Mouse (Mus musculus) heart, postnatal 4 days (tissue): Measurements from ENCODE around the gene Chrna3. TPM values are rescaled to one million over a fixed set of nuclear protein-coding genes. Genes with fewer than 3 reads are reported as not detected.

ENCODE experiments used
- DNase-seq: peaks from one replicate; pipeline ENCODE4 v3.0.0; 2021
- total RNA-seq, 2 experiments: library from RNA; stranded (reverse); gene quantifications; 2 replicates each; pipeline ENCODE4 v1.2.3; 2021

Gene Chrna3
- total RNA-seq, 2 experiments from 2014 or later: 0.07 to 0.12 TPM

DNA sequence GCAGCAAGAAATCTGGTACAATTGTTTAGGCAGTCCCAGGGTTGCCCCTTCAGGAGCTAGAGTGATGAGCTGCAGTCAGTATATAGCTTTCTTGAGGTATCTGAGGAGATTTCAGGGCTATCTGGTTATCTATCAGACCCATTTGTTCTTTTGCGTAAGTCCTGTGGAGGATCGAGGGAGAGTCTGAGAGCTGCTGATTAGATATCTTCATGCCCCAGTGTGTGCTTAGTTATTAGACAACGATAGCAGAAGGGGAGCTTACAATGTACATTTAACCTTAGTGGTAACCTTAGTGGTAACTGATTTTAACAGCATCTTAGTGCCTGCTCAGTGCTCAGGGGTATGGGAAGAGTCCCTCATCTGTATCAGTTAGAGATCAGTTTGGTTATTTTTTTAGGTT, 30.7 kb downstream of the Chrna3 start:
- DNase-seq: no peak

DNA sequence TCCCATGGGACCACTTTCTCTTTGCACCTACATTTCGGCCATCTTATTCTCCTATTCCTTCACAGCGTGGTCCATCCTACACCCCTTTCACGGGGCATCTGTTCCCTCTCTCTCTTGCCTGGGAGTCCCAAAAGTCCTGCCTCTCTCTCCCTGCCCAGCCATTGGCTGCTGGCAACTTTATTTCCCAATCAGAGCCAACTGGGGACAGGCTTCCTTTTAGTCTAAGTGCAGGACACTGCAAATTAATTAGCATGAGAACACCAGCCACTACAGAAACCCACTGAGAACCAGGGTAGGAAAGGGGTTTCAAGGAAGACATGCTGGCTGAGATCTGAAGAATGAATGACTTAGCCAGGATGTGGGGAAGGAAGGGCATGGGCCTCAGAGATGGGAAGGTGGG, 32.0 kb downstream of the Chrna3 start:
- no peak for DNase-seq

DNA sequence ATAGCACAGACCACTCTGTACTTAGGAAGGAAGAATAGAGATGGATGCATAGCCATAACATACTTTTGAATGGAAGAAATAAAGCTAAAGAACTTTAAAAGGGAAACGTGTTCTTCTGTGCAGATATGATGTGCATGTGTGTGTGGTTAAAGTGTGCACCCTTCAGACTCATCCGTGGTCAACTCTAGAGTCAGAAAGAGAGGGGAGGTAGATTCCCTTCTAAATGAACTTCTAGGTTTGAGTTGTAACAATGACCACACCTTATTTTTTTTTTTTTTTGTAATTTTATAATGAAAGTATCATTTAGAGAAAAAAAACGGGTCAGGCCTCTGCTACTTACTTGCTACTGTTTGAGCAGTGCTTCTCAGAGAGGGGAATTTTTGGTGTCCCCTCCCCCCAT, 36.0 kb downstream of the Chrna3 start:
- no peak for DNase-seq

DNA sequence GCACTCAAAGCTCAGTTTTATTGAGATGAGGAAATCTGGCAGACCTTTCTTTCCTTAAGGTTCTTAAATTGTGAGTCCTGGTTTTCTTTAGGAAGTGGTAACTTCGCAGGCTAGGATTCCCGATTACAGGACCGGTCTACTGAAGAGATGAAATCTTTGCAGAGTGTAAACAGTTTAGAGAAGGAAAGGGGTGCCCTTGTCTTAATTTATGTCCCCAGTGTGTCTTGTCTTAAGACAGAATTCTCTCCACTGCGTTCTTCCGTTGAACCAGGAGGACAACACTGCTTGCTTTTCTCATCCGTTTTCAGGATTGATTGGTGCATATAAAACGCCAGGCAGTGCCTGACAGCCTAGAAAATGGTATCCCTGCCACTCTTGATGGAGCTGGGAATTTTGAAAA, 44.0 kb downstream of the Chrna3 start:
- no peak for DNase-seq

DNA sequence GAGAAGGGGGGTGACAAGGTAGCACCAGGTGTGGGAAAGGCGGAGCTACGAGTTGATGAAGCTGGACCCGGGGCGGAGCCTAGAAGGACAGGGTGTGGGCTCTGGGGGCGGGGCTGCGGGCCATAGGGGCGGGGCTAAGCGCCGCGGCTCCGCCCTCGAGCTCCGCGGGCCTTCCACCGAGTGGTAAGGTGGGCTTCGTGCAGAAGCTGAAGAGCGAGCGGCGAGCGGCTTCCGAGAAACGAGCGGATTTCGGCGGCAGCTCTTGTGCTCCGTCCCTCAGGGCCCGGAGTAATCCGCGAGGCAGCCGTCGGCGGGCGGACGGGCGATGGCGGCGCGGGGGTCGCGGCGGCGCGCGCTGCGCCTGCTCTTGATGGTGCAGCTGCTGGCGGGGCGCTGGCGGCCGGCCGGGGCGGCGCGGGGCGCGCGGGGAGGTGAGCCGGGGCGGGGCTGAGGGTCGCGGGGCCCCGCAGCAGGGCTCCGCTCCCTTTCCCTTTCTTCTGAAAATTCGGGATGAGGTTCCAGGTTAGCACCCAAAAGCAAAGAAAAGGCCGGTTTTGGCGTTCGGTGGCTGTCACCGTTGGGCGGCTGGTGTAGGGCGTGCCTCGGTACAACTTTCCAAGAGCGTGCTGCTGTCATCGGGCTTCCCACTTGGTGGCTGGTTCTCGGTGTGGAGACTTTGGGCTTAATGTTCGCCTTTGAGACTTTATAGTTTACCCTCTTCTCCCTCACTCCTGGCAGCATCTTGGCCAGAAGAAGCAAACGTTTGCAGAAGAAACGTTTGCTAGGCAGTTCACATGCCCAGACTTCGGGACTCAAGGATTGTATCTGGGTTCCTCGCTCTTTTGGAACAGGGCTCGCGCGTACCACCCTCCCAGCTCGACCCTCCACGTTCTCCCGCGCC, 44.8 kb downstream of the Chrna3 start:
- DNase-seq: peak; percentile 13

DNA sequence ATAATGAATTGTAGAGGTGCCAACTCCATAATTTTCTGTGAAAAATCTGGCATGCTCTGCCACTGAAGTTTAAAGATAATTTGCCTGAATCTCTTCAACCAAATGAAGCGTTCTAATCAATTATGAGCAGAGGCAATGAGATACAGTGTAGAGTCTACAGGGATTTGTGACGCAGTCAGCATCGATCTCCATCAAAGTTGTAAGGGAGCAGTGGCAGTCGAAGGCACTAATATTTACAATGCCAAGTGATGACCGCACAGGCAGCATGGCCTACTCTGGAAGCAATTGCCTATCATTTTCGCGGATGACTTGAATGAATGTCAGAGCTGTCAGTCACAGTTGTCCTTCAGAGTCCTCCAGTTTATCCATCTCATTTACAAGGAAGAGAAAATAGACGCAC, 45.7 kb downstream of the Chrna3 start, which contains the start of gene Chrna5:
Gene Chrna5 (plus strand): TSS at position 207 of the 400 bp plus-strand sequence.
- DNase-seq: no peak

DNA sequence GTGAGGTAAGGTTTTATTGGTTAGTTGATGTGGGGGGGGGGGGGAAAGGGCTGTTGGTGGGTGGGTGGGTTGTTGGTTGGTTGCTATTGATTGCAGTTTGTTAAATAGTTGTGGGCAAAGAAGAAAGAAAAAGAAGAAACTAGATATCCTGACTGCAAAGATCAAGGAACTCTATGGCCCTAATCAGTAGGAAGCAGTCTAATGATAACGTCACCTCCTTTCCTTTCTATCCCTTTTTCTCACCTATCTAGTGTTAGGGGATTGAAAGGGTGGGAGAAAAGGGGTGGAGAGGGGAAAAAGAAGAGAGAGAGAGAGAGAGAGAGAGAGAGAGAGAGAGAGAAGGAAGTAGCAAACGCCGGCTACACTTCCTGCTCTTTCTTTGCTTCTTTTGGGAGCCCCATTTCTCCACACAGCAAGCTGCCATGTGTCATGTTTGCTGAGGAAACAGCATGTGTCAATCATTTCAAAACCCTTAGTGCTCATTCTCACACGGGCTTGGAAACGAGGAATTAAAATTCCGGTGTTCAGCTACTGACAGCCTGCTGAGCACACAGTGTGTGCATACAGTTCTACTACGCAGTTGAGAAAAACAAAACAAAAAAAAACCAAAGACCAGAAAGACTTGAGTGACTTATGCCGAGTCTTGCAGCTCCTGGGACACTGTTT, 56.3 kb downstream of the Chrna3 start:
- DNase-seq: no peak

DNA sequence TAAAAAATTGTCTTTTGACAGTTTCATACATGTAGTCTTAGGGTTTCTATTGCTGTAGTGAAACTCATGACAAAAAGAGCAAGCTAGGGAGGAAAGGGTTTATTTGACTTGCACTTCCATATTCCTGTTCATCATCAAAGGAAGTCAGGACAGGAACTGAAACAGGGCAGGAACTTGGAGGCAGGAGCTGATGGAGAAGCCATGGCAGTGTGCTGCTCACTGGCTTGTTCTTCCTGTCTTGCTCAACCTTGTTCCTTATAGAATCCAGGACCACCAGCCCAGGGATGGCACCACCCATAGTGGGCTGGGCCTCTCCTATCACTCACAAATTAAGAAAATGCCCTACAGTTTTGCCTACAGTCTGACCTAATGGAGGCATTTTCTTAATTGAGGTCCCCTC, 62.7 kb downstream of the Chrna3 start:
- no peak for DNase-seq

DNA sequence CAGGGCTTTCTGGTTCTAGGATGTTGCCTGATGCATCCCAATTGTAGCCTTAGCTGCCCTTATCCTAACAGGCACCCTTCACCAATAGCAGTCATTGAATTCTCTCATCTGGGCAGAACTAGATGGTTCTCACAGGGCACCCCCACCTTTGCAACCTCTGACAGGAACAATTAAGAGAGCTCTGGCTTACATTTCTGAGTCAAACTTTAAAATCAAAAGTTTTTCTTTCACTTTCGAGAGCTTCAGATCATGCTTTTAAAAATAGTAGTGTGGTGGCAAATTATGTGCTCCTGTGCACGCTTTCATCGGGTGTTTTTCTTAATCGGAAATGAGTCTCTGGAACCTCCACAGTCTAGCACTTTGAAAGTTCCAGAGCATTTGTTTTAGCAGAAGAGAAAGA, 65.3 kb downstream of the Chrna3 start:
- DNase-seq: no peak

Other genes with a start within 250 kb of the Chrna3 start
- 10 to 100 TPM; 47.3 to 48.2 TPM for gene Ireb2, start 162.8 kb downstream of the Chrna3 start, total RNA-seq
- 1 to 10 TPM; 1.9 to 2.2 TPM for gene Hykk, start 109.3 kb downstream of the Chrna3 start, total RNA-seq
- 100 to 1,000 TPM; 158 to 161 TPM for gene Psma4, start 75.8 kb downstream of the Chrna3 start, total RNA-seq
- not detected for gene AY074887, start 75.6 kb downstream of the Chrna3 start, total RNA-seq
- gene Chrna5, start 45.7 kb downstream of the Chrna3 start, total RNA-seq: not detected
- under 1 TPM in 1 of 2 experiments, not detected in 1; 0.09 TPM for gene Chrnb4, start 22.2 kb upstream of the Chrna3 start, total RNA-seq
- gene Ube2q2, start 122.3 kb upstream of the Chrna3 start, total RNA-seq: 10 to 100 TPM; 29.2 to 31.4 TPM
- gene Fbxo22, start 182.4 kb upstream of the Chrna3 start, total RNA-seq: 10 to 100 TPM; 33.7 to 33.8 TPM